Mouse (Mus musculus) hindbrain, embryonic 10.5 days (tissue): Measurements from ENCODE around the gene Gpr82. TPM values are rescaled to one million over a fixed set of nuclear protein-coding genes. Genes with fewer than 3 reads are reported as not detected.

Experiments
- DNase-seq: peaks from one replicate; pipeline ENCODE4 v3.0.0-alpha.2; 2017; ENCODE audit warnings: low spot score
- H3K27ac ChIP-seq: fragments of 300-500 bp; sonication (generic); 2 replicates; pipeline ENCODE4 v1.5.1; 2016; ENCODE audit warnings: mild to moderate bottlenecking, moderate library complexity
- H3K27me3 ChIP-seq: fragments of 300-500 bp; sonication (generic); 2 replicates; pipeline ENCODE4 v1.6.1; 2016; ENCODE audit warnings: mild to moderate bottlenecking; ENCODE audit not compliant: poor library complexity, insufficient read depth, severe bottlenecking
- H3K36me3 ChIP-seq: fragments of 300-500 bp; sonication (generic); 2 replicates; pipeline ENCODE4 v1.6.1; 2016; ENCODE audit warnings: mild to moderate bottlenecking, moderate library complexity
- H3K4me1 ChIP-seq: fragments of 300-500 bp; sonication (generic); replicated peaks from 2 replicates; pipeline ENCODE4 v1.6.1; 2016; ENCODE audit warnings: mild to moderate bottlenecking
- H3K4me3 ChIP-seq: fragments of 300-500 bp; sonication (generic); 2 replicates; pipeline ENCODE4 v1.5.1; 2016; ENCODE audit warnings: mild to moderate bottlenecking, moderate library complexity
- H3K9me3 ChIP-seq: fragments of 300-500 bp; sonication (generic); 2 replicates; pipeline ENCODE4 v1.6.1; 2016; ENCODE audit warnings: mild to moderate bottlenecking, moderate library complexity
- WGBS: fragments of 180-500 bp; shearing (Covaris S2); methylation state at CpG from one replicate; pipeline ENCODE4 v1.1.7; 2016; 5-methylcytosine and 5-hydroxymethylcytosine counted together
- polyA plus RNA-seq: library from polyadenylated mRNA; unstranded; fragments of >200 nt; fragmentation: Nextera tagmentation; extraction: Ambion mirVana; gene quantifications from 2 replicates; pipeline ENCODE4 v1.2.1, GENCODE M21; 2016

Gpr82 gene
- polyA plus RNA-seq: 0.26 and 0.52 TPM in 2 replicates

DNA sequence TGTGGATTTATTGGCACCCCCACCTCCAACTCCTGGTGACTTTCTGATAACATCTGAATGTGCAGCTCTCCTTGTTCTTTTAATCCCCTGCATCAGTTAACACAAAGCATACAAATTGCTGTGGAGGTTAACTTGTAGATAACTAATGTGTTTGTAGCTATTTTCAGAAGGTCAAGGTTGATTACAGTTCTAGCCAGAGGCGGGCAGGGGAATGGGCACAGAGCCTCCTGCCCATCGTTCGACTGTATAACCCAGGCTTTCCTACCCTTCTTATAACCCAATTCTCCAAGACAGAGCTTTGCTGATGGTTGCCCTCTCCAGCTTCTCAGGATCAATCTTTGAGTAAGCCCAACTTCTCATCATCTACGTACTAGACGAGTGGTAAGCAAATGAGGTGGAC, at the start of gene Gpr82:
Gene Gpr82, plus strand, starts transcription at position 301 of the 400 bp plus-strand sequence.
- DNase-seq: no peak
- 92% methylated on average over 5 of the region's 5 CpGs for WGBS

DNA sequence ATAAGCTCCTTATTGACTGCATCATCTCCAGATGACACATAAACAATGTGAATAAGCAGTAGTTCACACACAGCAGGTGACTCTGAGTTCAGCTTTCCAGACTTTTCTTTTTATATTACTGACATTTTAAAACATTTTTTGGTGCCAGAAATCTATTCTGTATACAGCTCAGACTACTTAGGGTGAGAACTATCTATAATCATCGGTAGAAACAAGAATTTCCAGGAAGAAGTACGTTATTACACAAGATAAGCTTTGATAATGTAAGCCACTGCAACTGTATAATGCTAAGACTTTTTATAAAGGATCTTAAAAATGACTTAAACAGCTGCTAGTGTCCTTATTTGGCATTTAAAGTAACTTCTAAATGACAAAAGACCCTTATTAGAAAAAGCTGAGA, 49.0 kb upstream of the Gpr82 start:
- Histone ChIP-seq H3K36me3 (peaks cover 12% of the 10 kb centered on the region), H3K27ac (no peak overlapping the region), H3K27me3 (peaks cover under 1% of the 10 kb centered on the region; the same call in 1 of the 2 replicates), H3K4me1 (no peaks in the 10 kb centered on the region), H3K9me3 (no peaks in the 10 kb centered on the region), H3K4me3 (no peak overlapping the region)
- no peak for DNase-seq
- WGBS: 86% methylated on average over 2 of the region's 2 CpGs

More for the DNA sequence above, at the start of gene Gpr82:
- H3K9me3 ChIP-seq: no peaks in the 10 kb centered on the region
- H3K4me1 ChIP-seq: no peaks in the 10 kb centered on the region
- no peak within 1 kb of the TSS for H3K4me3 ChIP-seq
- H3K27me3 ChIP-seq: no peaks in the 10 kb centered on the region
- H3K36me3 ChIP-seq: no peaks in the 10 kb centered on the region
- H3K27ac ChIP-seq: no peak within 1 kb of the TSS

DNA sequence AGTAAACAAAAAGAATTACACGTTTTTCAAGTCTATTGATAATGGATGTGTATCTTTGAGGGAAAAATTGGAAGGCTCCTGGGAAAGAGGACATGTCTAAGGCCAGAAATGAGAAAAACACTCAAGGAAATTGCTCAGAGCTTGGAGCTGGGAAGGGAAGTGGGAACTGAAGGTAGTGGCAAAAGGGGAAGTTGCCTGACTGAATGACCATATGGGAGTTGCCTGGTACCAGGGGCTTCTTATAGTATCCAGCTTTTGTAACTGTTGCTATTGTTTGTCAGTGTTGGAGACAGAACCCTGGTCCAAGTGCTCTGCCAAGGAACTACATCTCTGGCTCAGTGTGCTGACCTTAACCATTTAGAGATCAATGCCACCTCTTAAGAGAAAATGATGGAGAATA, 44.4 kb upstream of the Gpr82 start:
- Histone ChIP-seq H3K9me3 (no peaks in the 10 kb centered on the region), H3K27ac (no peak overlapping the region), H3K4me3 (no peak overlapping the region), H3K27me3 (0 out of 2 replicates have a peak, but pooled peaks cover 2% of the 10 kb centered on the region), H3K36me3 (peaks cover 9% of the 10 kb centered on the region; the same call in 1 of the 2 replicates), H3K4me1 (no peaks in the 10 kb centered on the region)
- DNase-seq: no peak
- 69% methylated on average over 1 of the region's 1 CpGs for WGBS

DNA sequence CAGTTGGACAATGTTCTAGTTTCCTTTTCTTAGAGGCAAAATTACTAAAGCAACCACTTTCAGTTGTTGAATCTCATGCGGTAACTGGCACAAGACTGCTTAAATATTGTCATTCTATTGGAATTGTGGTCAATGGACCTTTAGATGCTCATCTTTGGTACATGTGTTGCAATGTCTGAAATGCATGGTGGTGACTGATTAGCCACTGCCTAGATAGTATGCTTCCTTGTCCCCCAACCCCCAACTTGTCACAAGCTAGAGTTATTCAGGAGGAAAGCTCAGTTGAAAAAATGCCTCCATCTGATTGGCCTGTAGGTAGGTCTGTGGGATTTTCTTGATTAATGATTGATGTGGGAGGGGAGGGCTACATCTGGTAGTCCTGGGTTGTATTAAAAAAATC, 43.9 kb upstream of the Gpr82 start:
- H3K4me3 ChIP-seq: no peak overlapping the region
- H3K36me3 ChIP-seq: peaks cover 9% of the 10 kb centered on the region; the same call in 1 of the 2 replicates
- DNase-seq: no peak
- WGBS: 88% methylated on average over 1 of the region's 1 CpGs
- H3K4me1 ChIP-seq: no peaks in the 10 kb centered on the region
- H3K27ac ChIP-seq: no peak overlapping the region
- no peaks in the 10 kb centered on the region for H3K9me3 ChIP-seq
- 0 out of 2 replicates have a peak, but pooled peaks cover 2% of the 10 kb centered on the region for H3K27me3 ChIP-seq

DNA sequence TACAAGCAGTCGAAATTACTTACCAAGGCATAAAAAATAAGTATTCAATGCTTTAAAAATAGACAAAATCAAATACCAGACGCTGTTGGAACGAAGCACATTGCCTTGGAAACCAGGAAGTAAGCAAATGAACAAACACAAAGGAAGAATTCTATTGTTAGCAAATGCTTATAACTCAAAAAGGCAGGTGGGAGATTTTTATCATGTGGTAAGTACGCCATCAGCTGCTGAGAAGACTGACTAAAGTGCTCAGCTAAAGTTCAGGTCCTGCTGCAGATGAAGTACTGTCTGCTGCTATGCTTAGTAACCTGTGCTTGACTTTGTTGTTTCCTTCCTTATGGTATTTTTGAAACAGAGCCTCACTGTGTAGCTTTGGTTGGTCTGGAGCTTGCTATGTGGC, 42.7 kb upstream of the Gpr82 start:
- Histone ChIP-seq H3K36me3 (peaks cover 7% of the 10 kb centered on the region; the same call in 1 of the 2 replicates), H3K4me1 (no peaks in the 10 kb centered on the region), H3K4me3 (no peak overlapping the region), H3K9me3 (no peaks in the 10 kb centered on the region), H3K27me3 (0 out of 2 replicates have a peak, but pooled peaks cover 3% of the 10 kb centered on the region), H3K27ac (no peak overlapping the region)
- no peak for DNase-seq
- WGBS: 90% methylated on average over 4 of the region's 4 CpGs

DNA sequence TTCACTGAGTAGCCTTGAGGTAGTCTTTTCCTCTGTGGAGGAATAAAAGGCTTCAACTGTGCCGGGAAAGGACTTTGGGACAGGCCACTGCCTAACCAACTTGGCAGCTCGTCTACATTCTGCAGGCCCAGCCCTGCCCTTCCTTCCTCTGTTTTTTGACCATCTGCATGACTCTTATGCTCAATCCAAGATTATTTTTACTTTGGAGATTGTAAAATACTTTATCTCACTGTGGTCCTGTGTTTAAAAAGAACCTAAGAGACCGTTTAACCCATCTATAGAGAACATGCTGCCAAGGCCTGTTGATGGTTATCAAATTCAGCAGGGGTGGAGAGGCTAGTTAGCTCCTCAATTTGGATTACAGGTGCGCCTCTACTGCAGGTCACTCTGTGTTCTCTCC, 39.7 kb upstream of the Gpr82 start:
- 94% methylated on average over 4 of the region's 4 CpGs for WGBS
- Histone ChIP-seq H3K4me1 (no peaks in the 10 kb centered on the region), H3K27me3 (0 out of 2 replicates have a peak, but pooled peaks cover 11% of the 10 kb centered on the region), H3K9me3 (no peaks in the 10 kb centered on the region), H3K27ac (no peak overlapping the region), H3K4me3 (no peak overlapping the region), H3K36me3 (no peaks in the 10 kb centered on the region)
- no peak for DNase-seq

DNA sequence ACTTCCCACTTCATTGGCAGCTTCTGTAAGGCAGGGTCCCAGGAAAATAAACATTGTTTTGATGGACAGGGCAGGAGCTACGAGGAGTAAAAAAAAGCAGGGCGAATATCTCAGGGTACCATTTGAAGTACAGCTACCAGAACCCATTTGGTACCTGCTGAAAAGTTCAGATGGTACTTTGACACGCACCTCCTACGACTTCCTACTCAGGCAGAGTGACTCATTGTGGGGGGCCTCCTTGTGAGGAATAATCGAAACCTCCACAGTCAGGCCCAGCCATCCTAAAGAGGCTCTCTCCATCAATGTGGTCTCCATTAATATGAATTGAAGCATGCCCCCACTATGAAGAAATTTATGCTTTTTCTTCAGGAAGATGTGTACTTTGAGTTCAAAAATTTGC, 38.5 kb upstream of the Gpr82 start:
- no peaks in the 10 kb centered on the region for H3K4me1 ChIP-seq
- DNase-seq: no peak
- 83% methylated on average over 5 of the region's 5 CpGs for WGBS

DNA sequence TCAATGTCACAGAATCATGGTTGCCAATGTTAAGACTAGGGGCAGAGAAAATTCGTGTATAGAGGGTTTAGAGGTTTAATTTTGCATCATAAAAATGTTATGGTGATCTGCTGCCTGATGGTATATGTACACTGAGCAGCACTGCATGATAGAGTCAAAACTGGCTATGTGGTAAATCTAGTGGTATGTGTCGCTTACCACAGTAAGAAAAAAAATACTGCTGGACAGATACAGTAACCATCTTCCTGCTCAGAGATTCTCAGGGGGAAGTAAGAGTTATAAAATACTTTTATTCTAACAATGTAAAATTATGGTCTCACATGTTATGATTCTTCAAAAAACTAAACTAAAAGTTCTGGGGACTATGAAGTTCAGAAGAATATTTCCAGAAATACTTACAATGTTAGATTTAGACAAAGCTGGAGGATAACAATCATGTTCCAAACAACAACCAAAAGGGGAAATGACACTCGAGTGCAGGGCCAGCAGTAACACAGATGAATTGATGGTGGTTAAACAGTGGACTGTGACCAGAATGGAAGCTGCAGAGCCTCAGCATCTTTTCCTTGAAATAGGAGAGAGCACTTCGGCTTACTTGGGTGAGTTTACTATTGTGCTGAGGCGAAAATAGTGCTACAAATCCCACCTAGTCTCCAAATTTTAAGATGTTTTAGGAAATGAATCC, 29.4 kb upstream of the Gpr82 start, which contains the start of gene Gpr34:
Gene Gpr34, plus strand, starts transcription at position 491 of the 685 bp plus-strand sequence.
- Histone ChIP-seq H3K27ac (no peak within 1 kb of the TSS), H3K36me3 (no peaks in the 10 kb centered on the region), H3K27me3 (no peaks in the 10 kb centered on the region), H3K4me3 (no peak within 1 kb of the TSS), H3K4me1 (no peaks in the 10 kb centered on the region), H3K9me3 (no peaks in the 10 kb centered on the region)
- DNase-seq: no peak
- WGBS: 77% methylated on average over 5 of the region's 5 CpGs

More for the DNA sequence above, 38.5 kb upstream of the Gpr82 start:
- Histone ChIP-seq H3K4me3 (no peak overlapping the region), H3K27ac (no peak overlapping the region), H3K36me3 (no peaks in the 10 kb centered on the region), H3K27me3 (0 out of 2 replicates have a peak, but pooled peaks cover 8% of the 10 kb centered on the region), H3K9me3 (no peaks in the 10 kb centered on the region)

DNA sequence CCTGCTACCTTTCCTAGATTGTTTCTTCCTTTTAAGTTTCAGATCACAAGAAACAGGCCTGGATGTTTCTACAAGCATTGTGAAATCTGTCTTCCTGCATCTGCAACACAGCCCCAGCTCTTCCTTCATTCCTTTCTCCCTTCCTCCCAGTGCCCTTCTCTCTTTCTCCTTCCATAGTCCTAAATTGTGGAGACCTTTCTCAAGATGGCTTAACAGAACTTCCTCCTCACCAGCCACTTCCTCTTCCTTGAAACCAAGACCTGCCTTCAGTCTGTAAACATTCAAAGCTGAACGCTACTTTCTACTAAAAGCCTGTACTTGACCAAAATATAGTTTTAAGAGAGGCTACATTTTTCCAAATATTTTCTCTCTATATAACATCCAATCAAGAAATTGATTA, 24.8 kb upstream of the Gpr82 start:
- H3K4me3 ChIP-seq: no peak overlapping the region
- DNase-seq: no peak
- H3K27ac ChIP-seq: no peak overlapping the region
- WGBS: 90% methylated on average over 1 of the region's 1 CpGs
- no peaks in the 10 kb centered on the region for H3K27me3 ChIP-seq
- H3K36me3 ChIP-seq: no peaks in the 10 kb centered on the region
- no peaks in the 10 kb centered on the region for H3K9me3 ChIP-seq
- no peaks in the 10 kb centered on the region for H3K4me1 ChIP-seq

DNA sequence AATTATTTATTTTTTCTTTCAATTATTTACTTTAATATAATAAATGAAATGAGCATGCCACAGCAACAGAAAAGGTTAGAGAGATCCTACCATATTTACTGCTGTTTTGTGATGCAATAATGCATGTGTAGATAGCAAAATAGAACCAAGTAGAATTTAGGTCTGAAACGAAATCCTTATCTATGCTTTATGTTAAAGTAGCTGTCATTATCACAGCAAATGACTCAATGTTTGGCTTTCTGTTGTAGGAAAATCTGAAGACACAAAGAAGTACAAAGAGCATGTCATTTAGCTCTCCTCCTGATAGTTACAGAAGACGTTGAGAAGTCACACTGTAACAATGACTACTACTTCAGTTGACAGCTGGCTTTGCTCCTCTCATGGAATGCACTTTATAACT, 22.3 kb upstream of the Gpr82 start:
- no peak overlapping the region for H3K4me3 ChIP-seq
- H3K36me3 ChIP-seq: no peaks in the 10 kb centered on the region
- no peaks in the 10 kb centered on the region for H3K27me3 ChIP-seq
- H3K9me3 ChIP-seq: no peaks in the 10 kb centered on the region
- H3K27ac ChIP-seq: no peak overlapping the region
- H3K4me1 ChIP-seq: no peaks in the 10 kb centered on the region
- no peak for DNase-seq
- WGBS: 83% methylated on average over 2 of the region's 2 CpGs

DNA sequence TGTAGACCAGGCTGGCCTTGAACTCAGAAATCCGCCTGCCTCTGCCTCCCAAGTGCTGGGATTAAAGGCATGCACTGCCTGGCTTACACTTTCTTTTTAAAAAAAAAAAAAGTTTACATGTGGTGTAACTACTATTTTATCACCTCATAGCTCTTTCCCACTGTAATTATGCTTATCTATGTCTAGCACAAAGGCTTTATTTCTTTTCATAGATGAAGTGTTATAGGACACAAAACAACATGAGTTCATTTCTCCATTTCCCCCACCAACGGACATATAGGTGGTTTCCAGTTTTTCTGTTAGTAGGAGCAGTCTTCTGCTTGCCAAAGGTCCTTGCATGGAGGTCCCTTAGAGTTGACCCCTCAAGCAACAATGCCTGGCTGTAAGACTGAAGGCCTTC, 9.3 kb upstream of the Gpr82 start:
- WGBS: 86% methylated on average over 2 of the region's 2 CpGs
- H3K4me3 ChIP-seq: no peak overlapping the region

DNA sequence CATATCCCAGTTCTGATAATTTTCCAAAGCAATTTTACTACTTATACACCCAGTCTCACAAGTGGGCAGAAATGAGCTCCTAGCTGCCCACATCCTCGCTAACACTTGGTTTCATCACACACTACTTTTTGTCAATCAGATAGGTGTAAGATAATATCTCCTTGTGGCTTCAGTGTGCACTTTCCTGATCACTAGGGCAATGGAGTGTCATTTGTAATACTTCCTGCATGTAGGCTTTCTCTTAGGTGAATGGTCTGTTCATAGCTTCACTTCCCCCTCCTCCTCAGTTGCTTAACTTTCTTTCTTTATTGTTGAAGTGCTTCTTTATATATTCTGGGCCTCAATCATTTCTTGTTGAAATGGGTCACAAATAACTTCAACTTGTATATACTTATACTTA, 8.9 kb upstream of the Gpr82 start:
- Histone ChIP-seq H3K4me3 (no peak overlapping the region), H3K36me3 (no peaks in the 10 kb centered on the region), H3K27me3 (no peaks in the 10 kb centered on the region), H3K4me1 (no peaks in the 10 kb centered on the region), H3K9me3 (no peaks in the 10 kb centered on the region), H3K27ac (no peak overlapping the region)
- no peak for DNase-seq
- 85% methylated on average over 1 of the region's 1 CpGs for WGBS

More for the DNA sequence above, 9.3 kb upstream of the Gpr82 start:
- no peaks in the 10 kb centered on the region for H3K36me3 ChIP-seq
- no peaks in the 10 kb centered on the region for H3K9me3 ChIP-seq
- H3K27ac ChIP-seq: no peak overlapping the region
- no peaks in the 10 kb centered on the region for H3K27me3 ChIP-seq
- DNase-seq: no peak
- no peaks in the 10 kb centered on the region for H3K4me1 ChIP-seq

DNA sequence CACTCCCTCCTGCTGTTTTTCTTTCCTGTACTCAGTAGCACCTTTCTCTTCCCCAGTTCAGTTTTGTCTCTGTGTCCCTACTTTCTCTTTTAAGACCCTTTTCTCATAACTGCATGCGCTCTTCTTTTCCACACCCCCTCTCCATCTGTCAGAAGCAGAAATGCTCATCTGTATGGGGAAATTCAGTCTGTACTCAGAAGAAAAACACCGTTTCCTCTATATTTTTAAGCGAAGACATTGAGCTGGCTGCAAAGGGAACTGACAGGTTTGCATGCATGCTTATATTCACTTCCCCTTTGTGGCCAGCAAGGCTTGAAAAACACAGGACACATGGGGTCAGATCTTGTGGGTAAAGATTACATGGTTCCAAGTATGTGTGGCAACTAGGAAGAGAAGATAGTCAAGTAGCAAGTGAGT, 6.2 kb upstream of the Gpr82 start:
- no peaks in the 10 kb centered on the region for H3K36me3 ChIP-seq
- no peak for DNase-seq
- no peaks in the 10 kb centered on the region for H3K4me1 ChIP-seq
- 91% methylated on average over 3 of the region's 3 CpGs for WGBS
- H3K27me3 ChIP-seq: no peaks in the 10 kb centered on the region
- no peak overlapping the region for H3K27ac ChIP-seq
- no peaks in the 10 kb centered on the region for H3K9me3 ChIP-seq
- no peak overlapping the region for H3K4me3 ChIP-seq
